Mouse (Mus musculus): Measurements from ENCODE around the gene Phactr1. TPM values are rescaled to one million over a fixed set of nuclear protein-coding genes. Genes with fewer than 3 reads are reported as not detected.

The Phactr1 gene
- total RNA-seq, 2 experiments from 2014 or later, result 441 to 504 TPM

- DNase-seq (ENCODE audit: low spot score in 2 of 2), result no peak
Measured at GRCm38 (mm10) chr13:43102943-43103342, 422.5 kb downstream of the Phactr1 start.

GRCm38 (mm10) chr13:43104496-43104895, 424.1 kb downstream of the Phactr1 start:
- no peak for DNase-seq (ENCODE audit: low spot score in 2 of 2)

- DNase-seq (ENCODE audit: low spot score in 2 of 2), result peak; percentile 55 to 59
Measured at GRCm38 (mm10) chr13:43112280-43112679, 431.9 kb downstream of the Phactr1 start.

- no peak for DNase-seq (ENCODE audit: low spot score in 2 of 2)
Measured at GRCm38 (mm10) chr13:43112707-43113106, 432.3 kb downstream of the Phactr1 start.

GRCm38 (mm10) chr13:43113141-43113540, 432.7 kb downstream of the Phactr1 start:
- DNase-seq (ENCODE audit: low spot score in 2 of 2), result no peak

GRCm38 (mm10) chr13:43122306-43123070, 442.1 kb downstream of the Phactr1 start:
- DNase-seq (ENCODE audit: low spot score in 2 of 2), result no peak

- DNase-seq (ENCODE audit: low spot score in 2 of 2), result no peak
Measured at GRCm38 (mm10) chr13:43123895-43124682, 443.7 kb downstream of the Phactr1 start.

- no peak for DNase-seq (ENCODE audit: low spot score in 2 of 2)
Measured at GRCm38 (mm10) chr13:43124683-43125074, 444.3 kb downstream of the Phactr1 start.

GRCm38 (mm10) chr13:43130161-43130560, 449.7 kb downstream of the Phactr1 start:
- DNase-seq (ENCODE audit: low spot score in 2 of 2), result no peak

GRCm38 (mm10) chr13:43131741-43132191, 451.3 kb downstream of the Phactr1 start:
- DNase-seq (ENCODE audit: low spot score in 2 of 2), result no peak

GRCm38 (mm10) chr13:43132859-43133258, 452.4 kb downstream of the Phactr1 start:
- no peak for DNase-seq (ENCODE audit: low spot score in 2 of 2)

GRCm38 (mm10) chr13:43133400-43133799, 453.0 kb downstream of the Phactr1 start:
- no peak for DNase-seq (ENCODE audit: low spot score in 2 of 2)

- DNase-seq (ENCODE audit: low spot score in 2 of 2), result no peak
Measured at GRCm38 (mm10) chr13:43134468-43134867, 454.0 kb downstream of the Phactr1 start.

GRCm38 (mm10) chr13:43144720-43145418, 464.4 kb downstream of the Phactr1 start:
- peak in 1 of 2 experiments; percentile 27 for DNase-seq (ENCODE audit: low spot score in 2 of 2)

GRCm38 (mm10) chr13:43146515-43147258, 466.3 kb downstream of the Phactr1 start:
- DNase-seq (ENCODE audit: low spot score in 2 of 2), result no peak

GRCm38 (mm10) chr13:43148692-43149091, 468.3 kb downstream of the Phactr1 start:
- no peak for DNase-seq (ENCODE audit: low spot score in 2 of 2)

GRCm38 (mm10) chr13:43149661-43150060, 469.2 kb downstream of the Phactr1 start:
- DNase-seq (ENCODE audit: low spot score in 2 of 2), result no peak

- no peak for DNase-seq (ENCODE audit: low spot score in 2 of 2)
Measured at GRCm38 (mm10) chr13:43152005-43152520, 471.6 kb downstream of the Phactr1 start.

GRCm38 (mm10) chr13:43157370-43157769, 476.9 kb downstream of the Phactr1 start:
- DNase-seq (ENCODE audit: low spot score in 2 of 2), result no peak

GRCm38 (mm10) chr13:43158281-43158680, 477.9 kb downstream of the Phactr1 start:
- no peak for DNase-seq (ENCODE audit: low spot score in 2 of 2)

- DNase-seq (ENCODE audit: low spot score in 2 of 2), result no peak
Measured at GRCm38 (mm10) chr13:43159429-43159828, 479.0 kb downstream of the Phactr1 start.

All from left cerebral cortex, adult 18-20 months (tissue).